Mouse (Mus musculus) hindbrain, embryonic 11.5 days (tissue): ENCODE data around the gene Twf2. TPM values are rescaled to one million over a fixed set of nuclear protein-coding genes. Genes with fewer than 3 reads are reported as not detected.

Experiments used
- ATAC-seq: fragments of 200-750 bp; cut with Nextera tagmentation; 2 replicates; pipeline ENCODE4 v1.8.0; 2017; ENCODE audit warnings: mild to moderate bottlenecking, moderate TSS enrichment, moderate library complexity; ENCODE audit not compliant: low FRiP score
- DNase-seq: peaks from one replicate; pipeline ENCODE4 v3.0.0-alpha.2; 2015; ENCODE audit warnings: low spot score
- H3K27ac ChIP-seq: fragments of 300-500 bp; sonication (generic); 2 replicates; pipeline ENCODE4 v1.5.1; 2014; ENCODE audit warnings: mild to moderate bottlenecking, low read depth, low read length
- H3K27me3 ChIP-seq: fragments of 300-500 bp; sonication (generic); 2 replicates; pipeline ENCODE4 v1.6.1; 2014; ENCODE audit warnings: mild to moderate bottlenecking, low read length, moderate library complexity, mixed read lengths; ENCODE audit not compliant: control insufficient read depth, insufficient read depth
- H3K36me3 ChIP-seq: fragments of 300-500 bp; sonication (generic); 2 replicates; pipeline ENCODE4 v1.6.1; 2014; ENCODE audit warnings: mild to moderate bottlenecking, low read length, moderate library complexity, mixed read lengths; ENCODE audit not compliant: control insufficient read depth, insufficient read depth
- H3K4me1 ChIP-seq: fragments of 300-500 bp; sonication (generic); replicated peaks from 2 replicates; pipeline ENCODE4 v1.6.1; 2014; ENCODE audit warnings: low read length, mixed read lengths; ENCODE audit not compliant: control insufficient read depth, insufficient read depth
- H3K4me2 ChIP-seq: fragments of 300-500 bp; sonication (generic); replicated peaks from 2 replicates; pipeline ENCODE4 v1.6.1; 2014; ENCODE audit warnings: mild to moderate bottlenecking, low read depth, low read length
- H3K4me3 ChIP-seq: fragments of 300-500 bp; sonication (generic); 2 replicates; pipeline ENCODE4 v1.5.1; 2014; ENCODE audit warnings: low read depth, low read length
- H3K9ac ChIP-seq: fragments of 300-500 bp; sonication (generic); 2 replicates; pipeline ENCODE4 v1.6.1; 2014; ENCODE audit warnings: low read depth, low read length
- H3K9me3 ChIP-seq: fragments of 300-500 bp; sonication (generic); 2 replicates; pipeline ENCODE4 v1.6.1; 2016; ENCODE audit warnings: low read length; ENCODE audit not compliant: control insufficient read depth
- WGBS: fragments of 180-500 bp; shearing (Covaris S2); extraction: QIAGEN DNeasy Blood & Tissue Kit; methylation state at CpG from one replicate; pipeline ENCODE4 v1.1.7; 2014; 5-methylcytosine and 5-hydroxymethylcytosine counted together
- polyA plus RNA-seq: library from polyadenylated mRNA; unstranded; fragments of >200 nt; fragmentation: Nextera tagmentation; extraction: Ambion mirVana; gene quantifications from 2 replicates; pipeline ENCODE4 v1.2.1, GENCODE M21; 2014

Gene Twf2
- polyA plus RNA-seq, 1 experiment from 2014 or later: 59.6 TPM

GRCm38 (mm10) chr9:106211680-106212593 is 9.0 kb downstream of the Twf2 start:
- ATAC-seq (peak; percentile 88), DNase-seq (peak; percentile 98)
- no peaks in the 10 kb centered on the region for H3K27me3 ChIP-seq
- no peaks in the 10 kb centered on the region for H3K36me3 ChIP-seq
- H3K9ac ChIP-seq: peak overlapping the region; percentile 51
- H3K27ac ChIP-seq: peak overlapping the region; percentile 4; the same call in 1 of the 2 replicates
- no peaks in the 10 kb centered on the region for H3K9me3 ChIP-seq
- 18% methylated on average over 37 of the region's 37 CpGs for WGBS
- peak overlapping the region; percentile 39 for H3K4me2 ChIP-seq
- peaks cover 3% of the 10 kb centered on the region; the same call in 1 of the 2 replicates for H3K4me1 ChIP-seq
- H3K4me3 ChIP-seq: peak overlapping the region; percentile 10; the same call in 1 of the 2 replicates

GRCm38 (mm10) chr9:106212594-106212981 is 9.7 kb downstream of the Twf2 start:
- H3K27ac ChIP-seq: no peak overlapping the region
- no peak for DNase-seq
- H3K9me3 ChIP-seq: no peaks in the 10 kb centered on the region
- no peak overlapping the region for H3K4me3 ChIP-seq
- no peak overlapping the region for H3K4me2 ChIP-seq
- ATAC-seq: no peak
- no peak overlapping the region for H3K9ac ChIP-seq
- no peaks in the 10 kb centered on the region for H3K36me3 ChIP-seq
- no peaks in the 10 kb centered on the region for H3K27me3 ChIP-seq
- H3K4me1 ChIP-seq: peaks cover 3% of the 10 kb centered on the region; the same call in 1 of the 2 replicates
- 87% methylated on average over 12 of the region's 12 CpGs for WGBS

- Histone ChIP-seq H3K4me2 (no peak overlapping the region), H3K4me1 (peaks cover 3% of the 10 kb centered on the region; the same call in 1 of the 2 replicates), H3K27me3 (no peaks in the 10 kb centered on the region), H3K36me3 (no peaks in the 10 kb centered on the region), H3K4me3 (no peak overlapping the region), H3K9me3 (no peaks in the 10 kb centered on the region), H3K27ac (no peak overlapping the region), H3K9ac (no peak overlapping the region)
- ATAC-seq (no peak), DNase-seq (no peak)
- WGBS: 84% methylated on average over 6 of the region's 6 CpGs
Observed at GRCm38 (mm10) chr9:106215341-106216125, 12.6 kb downstream of the Twf2 start.

GRCm38 (mm10) chr9:106216971-106217370 is 14.1 kb downstream of the Twf2 start:
- Histone ChIP-seq H3K4me1 (no peaks in the 10 kb centered on the region), H3K27ac (no peak overlapping the region), H3K36me3 (no peaks in the 10 kb centered on the region), H3K4me2 (no peak overlapping the region), H3K4me3 (no peak overlapping the region), H3K27me3 (no peaks in the 10 kb centered on the region), H3K9me3 (no peaks in the 10 kb centered on the region), H3K9ac (no peak overlapping the region)
- 82% methylated on average over 7 of the region's 7 CpGs for WGBS
- DNase-seq (no peak), ATAC-seq (no peak)

- no peak overlapping the region for H3K4me3 ChIP-seq
- no peaks in the 10 kb centered on the region for H3K36me3 ChIP-seq
- DNase-seq (no peak), ATAC-seq (no peak)
- no peak overlapping the region for H3K9ac ChIP-seq
- no peaks in the 10 kb centered on the region for H3K9me3 ChIP-seq
- H3K27me3 ChIP-seq: no peaks in the 10 kb centered on the region; the same call in 1 of the 2 replicates
- no peak overlapping the region for H3K27ac ChIP-seq
- no peak overlapping the region for H3K4me2 ChIP-seq
- no peaks in the 10 kb centered on the region; the same call in 1 of the 2 replicates for H3K4me1 ChIP-seq
- WGBS: 74% methylated on average over 8 of the region's 8 CpGs
Observed at GRCm38 (mm10) chr9:106220894-106221523, 18.1 kb downstream of the Twf2 start.

- no peaks in the 10 kb centered on the region; the same call in 1 of the 2 replicates for H3K4me1 ChIP-seq
- no peak within 1 kb of the TSS for H3K27ac ChIP-seq
- H3K9ac ChIP-seq: no peak within 1 kb of the TSS
- H3K36me3 ChIP-seq: no peaks in the 10 kb centered on the region
- H3K9me3 ChIP-seq: no peaks in the 10 kb centered on the region
- no peak within 1 kb of the TSS for H3K4me2 ChIP-seq
- H3K4me3 ChIP-seq: no peak within 1 kb of the TSS
- H3K27me3 ChIP-seq: peaks cover 4% of the 10 kb centered on the region; the same call in 1 of the 2 replicates
- DNase-seq (no peak), ATAC-seq (no peak)
- 71% methylated on average over 4 of the region's 4 CpGs for WGBS
Observed at GRCm38 (mm10) chr9:106222261-106222851, 19.4 kb downstream of the Twf2 start, which contains the start of gene Tlr9. Tlr9 (plus strand) TSS chr9:106222598.

GRCm38 (mm10) chr9:106222994-106223393 is 20.1 kb downstream of the Twf2 start:
- ATAC-seq (no peak), DNase-seq (no peak)
- Histone ChIP-seq H3K9ac (no peak overlapping the region), H3K27ac (no peak overlapping the region), H3K9me3 (no peaks in the 10 kb centered on the region), H3K4me1 (no peaks in the 10 kb centered on the region; the same call in 1 of the 2 replicates), H3K36me3 (no peaks in the 10 kb centered on the region), H3K4me3 (no peak overlapping the region), H3K27me3 (peaks cover 4% of the 10 kb centered on the region; the same call in 1 of the 2 replicates), H3K4me2 (no peak overlapping the region)
- WGBS: 85% methylated on average over 4 of the region's 4 CpGs
